Mouse (Mus musculus) kidney, adult 2 months (tissue): ENCODE measurements at regions not wholly inside any gene's neighbourhood (a gene's known extent, or its start where the extent isn't known, plus 50 kb on each side); places are given as distances from the start of the nearest gene placed in this dataset.

Experiments
- DNase-seq: peaks from one replicate; pipeline ENCODE4 v3.0.0; 2021
- H3K27ac ChIP-seq: fragments of 200-500 bp; 2 replicates; pipeline ENCODE4 v1.5.1; 2012; ENCODE audit warnings: low read depth, low read length, control low read depth, inconsistent platforms; ENCODE audit not compliant: insufficient read depth
- H3K27me3 ChIP-seq: fragments of 200-500 bp; replicated peaks from 2 replicates; pipeline ENCODE4 v1.6.1; 2012; ENCODE audit warnings: mild to moderate bottlenecking, moderate library complexity, low read length, inconsistent platforms; ENCODE audit not compliant: control insufficient read depth, insufficient read depth
- H3K36me3 ChIP-seq: fragments of 200-500 bp; 2 replicates; pipeline ENCODE4 v1.6.1; 2012; ENCODE audit warnings: mild to moderate bottlenecking, moderate library complexity, low read length, inconsistent platforms; ENCODE audit not compliant: control insufficient read depth, insufficient read depth
- H3K4me1 ChIP-seq: fragments of 200-500 bp; 2 replicates; pipeline ENCODE4 v1.6.1; 2011; ENCODE audit warnings: low read length; ENCODE audit not compliant: control insufficient read depth, insufficient read depth
- H3K4me3 ChIP-seq: fragments of 200-500 bp; 2 replicates; pipeline ENCODE4 v1.5.1; 2011; ENCODE audit warnings: mild to moderate bottlenecking, low read depth, low read length, control low read depth; ENCODE audit not compliant: insufficient read depth
- CTCF ChIP-seq: fragments of 200-500 bp; conservative IDR thresholded peaks from 2 replicates; pipeline ENCODE4 v1.5.1; 2011; ENCODE audit warnings: low read depth, mild to moderate bottlenecking, control low read depth, low read length, moderate library complexity, mixed read lengths; ENCODE audit not compliant: insufficient read depth, insufficient read length
- POLR2A ChIP-seq: fragments of 200-500 bp; IDR thresholded peaks from one replicate; pipeline ENCODE4 v1.6.1; 2011; ENCODE audit warnings: low read depth, low read length, control low read depth
- WGBS: fragments of 180-500 bp; shearing (Covaris S2); methylation state at CpG from one replicate; pipeline ENCODE4 v1.1.7; 2018; 5-methylcytosine and 5-hydroxymethylcytosine counted together

GRCm38 (mm10) chr19:14656022-14656388, 58.2 kb upstream of the Tle4 start:
- Histone ChIP-seq H3K36me3 (no peaks in the 10 kb centered on the region), H3K4me3 (no peak overlapping the region), H3K27me3 (no peaks in the 10 kb centered on the region), H3K4me1 (no peaks in the 10 kb centered on the region), H3K27ac (no peak overlapping the region)
- no peak for TF ChIP-seq POLR2A
- no peak for TF ChIP-seq CTCF
- no peak for DNase-seq
- WGBS: 79% methylated on average over 2 of the region's 2 CpGs

GRCm38 (mm10) chr19:14655302-14656021, 57.6 kb upstream of the Tle4 start:
- no peaks in the 10 kb centered on the region for H3K36me3 ChIP-seq
- no peak overlapping the region for H3K4me3 ChIP-seq
- H3K27me3 ChIP-seq: no peaks in the 10 kb centered on the region
- no peaks in the 10 kb centered on the region for H3K4me1 ChIP-seq
- H3K27ac ChIP-seq: no peak overlapping the region
- TF ChIP-seq CTCF: no peak
- no peak for TF ChIP-seq POLR2A
- DNase-seq: no peak
- WGBS: 88% methylated on average over 5 of the region's 5 CpGs
